Mouse (Mus musculus): Measurements from ENCODE around the gene Gm2974.
"Not testable (repeated sequence)": the region's sequence is repeated elsewhere in the genome, so short reads cannot be mapped to it uniquely, and the experiment has no call there.

Gene Gm2974

GRCm38 (mm10) chr14:4182491-4183210 is at the start of gene Gm2974:
Gm2974 (plus strand) TSS chr14:4182576.
- DNase-seq (ENCODE audit: low spot score): not testable (repeated sequence)

GRCm38 (mm10) chr14:4141646-4142045 is 40.7 kb upstream of the Gm2974 start:
- not testable (repeated sequence) for DNase-seq (ENCODE audit: low spot score)

DNA sequence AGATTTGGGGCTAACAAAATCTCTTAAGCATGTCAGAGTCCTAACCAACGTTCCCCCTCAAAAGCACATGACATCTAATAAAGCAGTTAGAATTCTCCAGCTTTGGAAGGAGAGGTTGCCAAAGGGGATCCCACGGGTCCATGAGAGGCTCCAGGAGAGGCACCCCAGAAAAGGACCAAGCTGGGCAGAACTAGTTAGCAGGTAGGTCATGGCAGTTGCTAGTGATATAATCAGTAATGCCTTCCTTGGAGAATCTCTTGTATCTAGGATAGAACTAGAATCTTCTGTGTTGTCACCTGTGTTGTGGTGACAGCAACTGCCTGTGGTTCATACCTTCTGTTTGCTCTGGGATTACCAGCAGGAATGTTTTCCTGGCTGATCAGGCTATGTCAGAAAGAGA is 17.6 kb upstream of the Gm2974 start, which contains the start of gene Gm3127:
TSS of gene Gm3127 (plus strand) at position 301 of the 400 bp plus-strand sequence.
- not testable (repeated sequence) for DNase-seq (ENCODE audit: low spot score)

DNA sequence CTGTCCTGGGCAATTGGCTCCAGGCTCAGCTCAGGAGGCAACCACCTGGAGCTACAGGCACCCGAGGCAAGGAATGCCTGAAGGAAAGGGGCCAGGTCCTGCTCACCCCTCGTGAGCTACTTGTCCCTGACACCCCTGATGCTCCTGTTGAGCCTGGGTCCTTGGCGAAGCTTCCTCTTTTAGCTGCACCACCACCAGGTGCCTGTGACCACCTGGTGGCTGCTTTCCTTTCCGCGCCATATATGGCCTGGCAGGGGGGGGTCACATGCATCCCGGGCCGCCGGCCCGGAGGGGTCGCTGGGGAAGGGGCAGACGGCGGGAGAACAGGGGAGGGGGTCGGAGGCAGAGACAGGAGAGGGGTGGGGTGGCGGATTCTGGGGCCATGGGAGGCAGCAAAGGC is 346 bp upstream of the Gm2974 start:
- not testable (repeated sequence) for DNase-seq (ENCODE audit: low spot score)

DNA sequence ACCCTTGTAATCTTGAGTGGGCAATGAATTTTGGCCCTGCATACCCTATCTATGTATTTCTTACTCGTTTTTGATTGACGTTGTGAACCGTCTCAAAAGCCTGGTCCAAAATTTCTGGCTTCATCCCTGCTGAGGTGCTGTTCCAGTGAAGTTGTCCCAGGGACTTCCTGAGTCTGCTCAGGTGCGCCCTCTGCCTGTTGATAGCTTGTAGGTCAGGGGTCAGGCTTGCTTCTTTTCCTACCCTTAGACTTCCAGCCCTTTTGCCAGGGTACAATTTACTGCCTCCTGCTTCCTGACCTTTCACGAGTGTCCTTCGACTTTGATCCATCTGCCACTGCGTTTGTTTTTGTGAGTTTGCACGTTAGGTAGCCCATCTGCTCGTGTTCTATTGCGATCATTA is 999 bp downstream of the Gm2974 start:
- DNase-seq (ENCODE audit: low spot score): not testable (repeated sequence)

DNA sequence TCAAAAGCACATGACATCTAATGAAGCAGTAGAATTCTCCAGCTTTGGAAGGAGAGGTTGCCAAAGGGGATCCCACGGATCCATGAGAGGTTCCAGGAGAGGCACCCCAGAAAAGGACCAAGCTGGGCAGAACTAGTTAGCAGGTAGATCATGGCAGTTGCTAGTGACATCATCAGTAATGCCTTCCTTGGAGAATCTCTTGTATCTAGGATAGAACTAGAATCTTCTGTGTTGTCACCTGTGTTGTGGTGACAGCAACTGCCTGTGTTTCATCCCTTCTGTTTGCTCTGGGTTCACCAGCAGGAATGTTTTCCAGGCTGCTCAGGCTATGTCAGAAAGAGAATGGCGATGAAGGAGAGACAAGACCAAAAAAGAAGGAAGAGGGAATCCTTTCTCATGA is 67.0 kb downstream of the Gm2974 start, which contains the start of gene Gm3138:
TSS of gene Gm3138 (plus strand) at position 301 of the 400 bp plus-strand sequence.
- not testable (repeated sequence) for DNase-seq (ENCODE audit: low spot score)
